Mouse (Mus musculus): ENCODE results near the gene Bmi1. TPM values are rescaled to one million over a fixed set of nuclear protein-coding genes. Genes with fewer than 3 reads are reported as not detected.

Gene Bmi1
- total and polyA plus RNA-seq, 3 experiments = 66.5 to 68.1 TPM; not detected in 1

DNA sequence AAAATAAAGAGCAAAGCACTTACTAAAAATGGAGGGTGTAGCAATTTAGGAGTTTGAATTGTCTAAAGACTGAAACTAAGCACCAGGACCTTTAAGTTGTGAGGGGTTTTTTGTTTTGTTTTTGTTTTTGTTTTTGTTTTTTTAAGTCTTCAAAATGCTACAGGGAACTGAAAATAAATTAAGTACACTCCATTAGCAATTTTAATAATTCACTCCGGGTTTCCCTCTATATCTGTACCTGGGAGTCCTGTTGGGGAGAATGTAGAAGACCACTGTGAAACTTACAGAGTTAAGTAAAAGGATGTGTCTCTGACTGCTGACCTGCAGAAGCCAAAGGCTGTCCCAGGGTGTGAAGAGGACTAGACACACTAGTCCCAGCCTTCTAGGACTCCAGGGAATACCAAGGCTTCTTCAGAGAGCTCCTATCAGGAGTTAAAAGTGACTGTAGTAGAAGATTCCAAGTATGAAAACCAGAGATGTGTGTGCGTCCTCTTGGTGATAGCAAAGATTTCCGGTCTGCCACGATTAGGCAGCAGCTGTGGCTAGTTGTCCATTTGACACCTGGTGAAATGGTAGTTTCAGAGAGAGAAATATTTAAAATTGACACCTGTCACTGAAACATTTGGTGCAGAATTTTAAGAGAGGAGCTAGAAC is 20.9 kb downstream of the Bmi1 start:
- no peak overlapping the region for H3K27ac ChIP-seq (ENCODE audit: control insufficient read depth, low read depth, low read length)
- H3K27me3 ChIP-seq (ENCODE audit: control insufficient read depth in 1 of 2, insufficient read depth in 2 of 2, low read length in 2 of 2) = peaks cover 2 to 10% of the 10 kb centered on the region in 2 experiments
- TF ChIP-seq CHD2 (IDR thresholded peaks at IDR 0.05; ENCODE audit: low read length) = no peak
- no peak for TF ChIP-seq MAFK (IDR thresholded peaks at IDR 0.05; ENCODE audit: borderline replicate concordance, low read depth, low read length)
- TF ChIP-seq E2F4 (IDR thresholded peaks at IDR 0.05; ENCODE audit: borderline replicate concordance, low read depth, low read length) = no peak
- TF ChIP-seq CHD1 (IDR thresholded peaks at IDR 0.05; ENCODE audit: low read depth, low read length) = no peak
- TF ChIP-seq POLR2AphosphoS2 (IDR thresholded peaks at IDR 0.05; ENCODE audit: low read length) = no peak
- TF ChIP-seq GABPA (IDR thresholded peaks at IDR 0.05; ENCODE audit: low read depth, low read length) = no peak
- no peak for TF ChIP-seq RAD21 (IDR thresholded peaks at IDR 0.05; ENCODE audit: low read depth, low read length)
- TF ChIP-seq MEF2A (IDR thresholded peaks at IDR 0.05; ENCODE audit: extremely low read depth, insufficient replicate concordance, low read depth, low read length, poor library complexity, severe bottlenecking) = no peak
- no peak for TF ChIP-seq ZNF384 (IDR thresholded peaks at IDR 0.05; ENCODE audit: low read depth, low read length)
- no peak for TF ChIP-seq TAL1 (IDR thresholded peaks at IDR 0.05; ENCODE audit: low read length)
- TF ChIP-seq UBTF (IDR thresholded peaks at IDR 0.05; ENCODE audit: borderline replicate concordance, insufficient read depth, low read depth, low read length) = no peak
- TF ChIP-seq CTCF (IDR thresholded peaks at IDR 0.05 in 2 of 3, conservative IDR thresholded peaks at IDR 0.05 in 1 of 3; ENCODE audit: control insufficient read depth in 1 of 3, insufficient read depth in 1 of 3, low read depth in 2 of 3, low read length in 3 of 3, poor library complexity in 1 of 3, severe bottlenecking in 1 of 3) = no peak
- no peak for TF ChIP-seq KAT2A (conservative IDR thresholded peaks at IDR 0.05; ENCODE audit: low read depth, low read length)
- no peak for TF ChIP-seq USF2 (IDR thresholded peaks at IDR 0.05; ENCODE audit: borderline replicate concordance in 1 of 2, insufficient read depth in 1 of 2, low read depth in 1 of 2, low read length in 2 of 2)
- no peak for TF ChIP-seq MAZ (IDR thresholded peaks at IDR 0.05; ENCODE audit: low read depth, low read length)
- no peak for TF ChIP-seq GATA1 (IDR thresholded peaks at IDR 0.05; ENCODE audit: low read depth, low read length)
- peaks cover 6% of the 10 kb centered on the region; the same call in 1 of the 2 replicates for H3K79me2 ChIP-seq (ENCODE audit: control insufficient read depth, insufficient read depth, low read length, poor library complexity)
- DNase-seq (ENCODE audit: low read depth, low spot score) = no peak
- H3K9ac ChIP-seq (ENCODE audit: control insufficient read depth, low read depth, low read length, poor library complexity, severe bottlenecking) = no peak overlapping the region
- H3K9me3 ChIP-seq (replicated peaks; ENCODE audit: insufficient read depth, low read length) = no peaks in the 10 kb centered on the region
- no peak overlapping the region for H3K4me3 ChIP-seq (ENCODE audit: control insufficient read depth in 1 of 2, insufficient read depth in 1 of 2, low read depth in 2 of 2, low read length in 2 of 2)
- no peaks in the 10 kb centered on the region; a peak in 1 of 4 replicates for H3K36me3 ChIP-seq (ENCODE audit: control insufficient read depth in 1 of 2, insufficient read depth in 2 of 2, low read length in 2 of 2)
- H3K4me1 ChIP-seq (ENCODE audit: control insufficient read depth in 1 of 2, insufficient read depth in 2 of 2, low read length in 2 of 2) = peaks cover 0 to 2% of the 10 kb centered on the region in 2 experiments; a peak in 1 of 4 replicates

DNA sequence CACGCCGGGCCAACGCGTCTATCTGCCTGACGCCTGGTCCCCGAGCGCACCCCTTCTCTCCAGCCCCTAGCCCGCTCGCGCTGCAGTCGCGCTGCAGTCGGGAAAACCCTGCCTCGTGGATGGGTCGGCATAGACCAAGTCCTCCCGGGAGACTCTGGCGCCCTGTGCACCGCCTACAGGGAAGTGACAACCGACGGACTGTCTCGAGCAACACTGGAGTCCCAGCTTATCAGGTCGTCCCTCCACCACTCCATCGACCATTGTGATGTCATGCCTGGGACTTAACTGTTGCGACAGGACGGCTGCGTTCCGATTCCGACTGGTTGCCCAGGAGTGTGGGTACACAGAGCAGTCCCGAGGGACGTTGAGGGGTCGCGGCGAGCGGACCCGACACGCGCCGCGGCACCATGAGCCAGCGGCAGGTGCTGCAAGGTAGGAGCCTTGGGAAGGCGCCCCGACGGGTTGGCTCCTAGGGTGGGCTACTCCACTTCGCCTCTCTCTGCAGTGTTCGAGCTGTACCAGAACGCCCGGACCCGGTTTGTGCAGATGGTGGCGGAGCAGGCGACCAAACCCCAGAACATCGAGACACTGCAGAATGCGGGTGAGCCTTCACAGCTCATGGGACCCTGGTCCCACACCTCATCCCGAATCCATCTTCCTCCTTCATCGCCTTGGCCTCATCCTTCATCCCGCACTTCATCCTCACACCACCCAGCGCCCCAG is 22.0 kb downstream of the Bmi1 start:
- H3K79me2 ChIP-seq (ENCODE audit: control insufficient read depth, insufficient read depth, low read length, poor library complexity) = peaks cover 6% of the 10 kb centered on the region; the same call in 1 of the 2 replicates
- DNase-seq (ENCODE audit: low read depth, low spot score) = no peak
- peaks cover 2 to 12% of the 10 kb centered on the region in 2 experiments for H3K27me3 ChIP-seq (ENCODE audit: control insufficient read depth in 1 of 2, insufficient read depth in 2 of 2, low read length in 2 of 2)
- H3K9me3 ChIP-seq (replicated peaks; ENCODE audit: insufficient read depth, low read length) = no peaks in the 10 kb centered on the region
- peaks cover 0 to 2% of the 10 kb centered on the region in 2 experiments; a peak in 1 of 4 replicates for H3K4me1 ChIP-seq (ENCODE audit: control insufficient read depth in 1 of 2, insufficient read depth in 2 of 2, low read length in 2 of 2)
- H3K36me3 ChIP-seq (ENCODE audit: control insufficient read depth in 1 of 2, insufficient read depth in 2 of 2, low read length in 2 of 2) = no peaks in the 10 kb centered on the region; a peak in 1 of 4 replicates
- TF ChIP-seq ZMIZ1 (IDR thresholded peaks at IDR 0.05; ENCODE audit: low read depth, low read length) (no peak), TAL1 (IDR thresholded peaks at IDR 0.05; ENCODE audit: low read length) (no peak), ELF1 (IDR thresholded peaks at IDR 0.05; ENCODE audit: low read depth, low read length) (no peak), JUND (IDR thresholded peaks at IDR 0.05; ENCODE audit: low read depth, low read length) (no peak), UBTF (IDR thresholded peaks at IDR 0.05; ENCODE audit: borderline replicate concordance, insufficient read depth, low read depth, low read length) (no peak), MAFK (IDR thresholded peaks at IDR 0.05; ENCODE audit: borderline replicate concordance, low read depth, low read length) (no peak), MYC (IDR thresholded peaks at IDR 0.05; ENCODE audit: low read depth, low read length) (no peak), MAZ (IDR thresholded peaks at IDR 0.05; ENCODE audit: low read depth, low read length) (no peak), RCOR1 (IDR thresholded peaks at IDR 0.05; ENCODE audit: low read depth, low read length) (no peak), RAD21 (IDR thresholded peaks at IDR 0.05; ENCODE audit: low read depth, low read length) (no peak), ZC3H11A (IDR thresholded peaks at IDR 0.05; ENCODE audit: low read depth, low read length) (no peak), MXI1 (IDR thresholded peaks at IDR 0.05; ENCODE audit: low read depth, low read length) (no peak)
- no peak overlapping the region for H3K4me3 ChIP-seq (ENCODE audit: control insufficient read depth in 1 of 2, insufficient read depth in 1 of 2, low read depth in 2 of 2, low read length in 2 of 2)
- H3K9ac ChIP-seq (ENCODE audit: control insufficient read depth, low read depth, low read length, poor library complexity, severe bottlenecking) = no peak overlapping the region
- H3K27ac ChIP-seq (ENCODE audit: control insufficient read depth, low read depth, low read length) = no peak overlapping the region
